ENCODE assay signal across 11 mouse cellular contexts in the genomic region with DNA sequence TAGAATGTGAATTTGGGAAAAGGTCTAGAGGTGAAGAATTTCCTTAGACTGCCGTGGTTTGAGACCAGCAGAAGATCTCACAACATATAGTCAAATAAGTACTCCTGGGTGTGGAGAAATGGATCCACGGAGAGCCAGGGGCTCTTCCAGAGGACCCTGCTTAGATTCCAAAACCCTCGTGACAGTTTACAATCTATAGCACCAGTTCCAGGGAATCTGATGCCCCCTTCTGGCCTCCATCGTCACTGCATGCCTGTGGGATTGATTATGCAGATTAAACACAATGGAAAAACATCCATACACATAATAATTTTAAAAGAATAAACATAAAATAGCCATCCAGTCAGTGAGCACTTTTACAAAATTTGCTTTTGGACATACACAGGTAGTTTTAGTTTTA. TPM values are rescaled to one million over a fixed set of nuclear protein-coding genes. Genes with fewer than 3 reads are reported as not detected.
DNase-seq lines count a peak whose midpoint lies in the region; ATAC-seq and TF ChIP-seq lines count a peak whose summit lies in the region.
"Had no signal": no experiment of that assay in that cellular context is flagged by ENCODE, and none has a peak within 500 bp of the region (broad histone marks: within the 10 kb centered on the region; RNA-seq: fewer than 3 reads in every experiment).

No protein-coding gene starts in this region.

- no peaks in the 10 kb centered on the region for H3K4me1 ChIP-seq in heart, postnatal 0 days (ENCODE audit: control insufficient read depth, insufficient read depth)
- no peaks in the 10 kb centered on the region for H3K4me1 ChIP-seq in heart, embryonic 12.5 days (replicated peaks)
- H3K4me1 ChIP-seq in testis, adult 2 months (ENCODE audit: control insufficient read depth, insufficient read depth, low read length), result peaks cover 5% of the 10 kb centered on the region
- no peaks in the 10 kb centered on the region for H3K4me1 ChIP-seq in embryonic facial prominence, embryonic 11.5 days (ENCODE audit: control insufficient read depth, insufficient read depth, low read length)
- H3K4me1 ChIP-seq: embryonic facial prominence, embryonic 15.5 days; neural tube, embryonic 13.5 days had no signal

- 33% methylated on average over 4 of the region's 4 CpGs for WGBS in heart, postnatal 0 days
- WGBS in heart, embryonic 12.5 days, result 38% methylated on average over 4 of the region's 4 CpGs
- 24% methylated on average over 4 of the region's 4 CpGs for WGBS in embryonic facial prominence, embryonic 11.5 days

- no peak overlapping the region for H3K4me3 ChIP-seq in heart, postnatal 0 days (ENCODE audit: low read depth, low read length)
- H3K4me3 ChIP-seq in heart, embryonic 12.5 days, result no peak overlapping the region
- peak overlapping the region; percentile 87 for H3K4me3 ChIP-seq in testis, adult 2 months (ENCODE audit: control insufficient read depth, low read depth, low read length)
- no peak overlapping the region for H3K4me3 ChIP-seq in embryonic facial prominence, embryonic 11.5 days (ENCODE audit: low read depth, low read length)
- H3K4me3 ChIP-seq: embryonic facial prominence, embryonic 15.5 days; neural tube, embryonic 13.5 days had no signal

- peaks cover 51% of the 10 kb centered on the region for H3K36me3 ChIP-seq in heart, postnatal 0 days (replicated peaks; ENCODE audit: control insufficient read depth, insufficient read depth, low read length)
- H3K36me3 ChIP-seq in heart, embryonic 12.5 days, result peaks cover 48% of the 10 kb centered on the region
- no peaks in the 10 kb centered on the region for H3K36me3 ChIP-seq in testis, adult 2 months (ENCODE audit: control insufficient read depth, insufficient read depth, low read length)
- peaks cover 6% of the 10 kb centered on the region for H3K36me3 ChIP-seq in embryonic facial prominence, embryonic 11.5 days (replicated peaks; ENCODE audit: control insufficient read depth, insufficient read depth, low read depth, low read length)

- no peak for ATAC-seq in heart, postnatal 0 days (ENCODE audit: insufficient read depth, low read depth)
- no peak for ATAC-seq in heart, embryonic 12.5 days (ENCODE audit: insufficient number of reproducible peaks, low FRiP score)
- ATAC-seq in embryonic facial prominence, embryonic 11.5 days (replicated peaks; ENCODE audit: insufficient number of reproducible peaks, low FRiP score, low TSS enrichment, low read depth), result 0 out of 2 replicates have a peak, but pooled peaks have one; percentile 65
- ATAC-seq in granulocyte monocyte progenitor cell, adult 5-6 weeks (replicated peaks; ENCODE audit: poor library complexity, severe bottlenecking), result no peak

- no peak overlapping the region for H3K27ac ChIP-seq in heart, postnatal 0 days (ENCODE audit: low read depth)
- no peak overlapping the region for H3K27ac ChIP-seq in heart, embryonic 12.5 days (ENCODE audit: poor library complexity, severe bottlenecking)
- H3K27ac ChIP-seq in testis, adult 2 months (ENCODE audit: control insufficient read depth, insufficient read depth, low read depth, low read length), result no peak overlapping the region
- H3K27ac ChIP-seq in embryonic facial prominence, embryonic 11.5 days (replicated peaks; ENCODE audit: low read depth, low read length), result no peak overlapping the region
- H3K27ac ChIP-seq: embryonic facial prominence, embryonic 15.5 days; neural tube, embryonic 13.5 days had no signal

- no peak overlapping the region for H3K4me2 ChIP-seq in heart, postnatal 0 days (ENCODE audit: low read depth, low read length)
- no peak overlapping the region for H3K4me2 ChIP-seq in heart, embryonic 12.5 days
- H3K4me2 ChIP-seq in embryonic facial prominence, embryonic 11.5 days (ENCODE audit: low read depth, low read length), result no peak overlapping the region
- H3K4me2 ChIP-seq: embryonic facial prominence, embryonic 15.5 days; neural tube, embryonic 13.5 days had no signal

- no peak overlapping the region for H3K9ac ChIP-seq in heart, postnatal 0 days (replicated peaks; ENCODE audit: low read depth, low read length)
- no peak overlapping the region for H3K9ac ChIP-seq in heart, embryonic 12.5 days
- no peak overlapping the region for H3K9ac ChIP-seq in embryonic facial prominence, embryonic 11.5 days (replicated peaks; ENCODE audit: low read length)
- H3K9ac ChIP-seq: embryonic facial prominence, embryonic 15.5 days; neural tube, embryonic 13.5 days had no signal

- no peak for TF ChIP-seq EP300 in heart, postnatal 0 days (IDR thresholded peaks at IDR 0.05; ENCODE audit: low read depth)

- no peak for DNase-seq in heart, postnatal 0 days (ENCODE audit: low spot score)
- DNase-seq in testis, postnatal 14 days (ENCODE audit: low spot score), result no peak
- peak; percentile 74 for DNase-seq in embryonic facial prominence, embryonic 11.5 days (ENCODE audit: low spot score)
- peak; percentile 23 to 49 for DNase-seq in layer of hippocampus, postnatal 36 days
- DNase-seq in right cerebral cortex, postnatal 25 days, result peak; percentile 20

- TF ChIP-seq CTCF in heart, postnatal 0 days (IDR thresholded peaks at IDR 0.05; ENCODE audit: low read depth), result peak; percentile 60
- TF ChIP-seq CTCF in testis, adult 2 months (IDR thresholded peaks at IDR 0.05; ENCODE audit: control insufficient read depth, insufficient read depth, insufficient replicate concordance, low read depth, low read length), result peak; percentile 5; the same call in 1 of the 2 replicates

- no peaks in the 10 kb centered on the region for H3K9me3 ChIP-seq in heart, postnatal 0 days (replicated peaks; ENCODE audit: control insufficient read depth, low read length)
- H3K9me3 ChIP-seq in heart, embryonic 12.5 days (replicated peaks), result no peaks in the 10 kb centered on the region
- no peaks in the 10 kb centered on the region for H3K9me3 ChIP-seq in embryonic facial prominence, embryonic 11.5 days (replicated peaks; ENCODE audit: control insufficient read depth, low read length)
- H3K9me3 ChIP-seq: embryonic facial prominence, embryonic 15.5 days had no signal

- no peak for TF ChIP-seq POLR2A in testis, adult 2 months (IDR thresholded peaks at IDR 0.05; ENCODE audit: control insufficient read depth, low read depth, low read length)

- H3K27me3 ChIP-seq in heart, postnatal 0 days (ENCODE audit: control insufficient read depth, insufficient read depth, low read length), result no peaks in the 10 kb centered on the region
- no peaks in the 10 kb centered on the region for H3K27me3 ChIP-seq in heart, embryonic 12.5 days (replicated peaks)
- H3K27me3 ChIP-seq in testis, adult 2 months (ENCODE audit: control insufficient read depth, insufficient read depth, low read length), result no peaks in the 10 kb centered on the region
- H3K27me3 ChIP-seq in embryonic facial prominence, embryonic 11.5 days (ENCODE audit: control insufficient read depth, insufficient read depth, low read length), result no peaks in the 10 kb centered on the region
- H3K27me3 ChIP-seq: embryonic facial prominence, embryonic 15.5 days; neural tube, embryonic 13.5 days had no signal

RNA-seq across cellular contexts. Expression of a gene that starts 58.3 kb away (rescaled TPM):
- not detected in 2 replicates for total RNA-seq in heart, postnatal 0 days (2014; rRNA removed; ENCODE audit: low replicate concordance)
- not detected in 2 replicates for polyA plus RNA-seq in heart, postnatal 0 days (2015; fragmentation: Nextera tagmentation; extraction: Ambion mirVana)
- polyA plus RNA-seq in heart, embryonic 12.5 days (2016; fragmentation: Nextera tagmentation; extraction: Ambion mirVana), result not detected in 2 replicates
- 4.5 and 4.8 TPM in 2 replicates for polyA plus RNA-seq in testis, adult 2 months (2012; rRNA removed)
- 0.35 TPM in 1 of 2 replicates, not detected in the other for polyA plus RNA-seq in embryonic facial prominence, embryonic 11.5 days (2014; fragmentation: Nextera tagmentation; extraction: Ambion mirVana)
- not detected for total RNA-seq in layer of hippocampus, postnatal 36 days (2021)
- total RNA-seq in granulocyte monocyte progenitor cell, adult 5-6 weeks (2014; fragmentation: Nextera tagmentation), result not detected in 2 replicates
- total RNA-seq in granulocyte monocyte progenitor cell, adult 5-6 weeks (2017), result not detected in 2 replicates
- total RNA-seq: layer of hippocampus, adult 18-20 months had no signal
- polyA plus RNA-seq: embryonic facial prominence, embryonic 15.5 days had no signal

Comparison
In these comparisons a context has a peak if more than half of its experiments do, and no peak if none do; other contexts are left out.
1. DNase-seq: peak in embryonic facial prominence, embryonic 11.5 days (single experiment), layer of hippocampus, postnatal 36 days (2 of 2) and right cerebral cortex, postnatal 25 days (single experiment); none in heart, postnatal 0 days (single experiment) and testis, postnatal 14 days (single experiment).